Comparison of ENCODE assay signal across 1 mouse cellular context in the genomic region with DNA sequence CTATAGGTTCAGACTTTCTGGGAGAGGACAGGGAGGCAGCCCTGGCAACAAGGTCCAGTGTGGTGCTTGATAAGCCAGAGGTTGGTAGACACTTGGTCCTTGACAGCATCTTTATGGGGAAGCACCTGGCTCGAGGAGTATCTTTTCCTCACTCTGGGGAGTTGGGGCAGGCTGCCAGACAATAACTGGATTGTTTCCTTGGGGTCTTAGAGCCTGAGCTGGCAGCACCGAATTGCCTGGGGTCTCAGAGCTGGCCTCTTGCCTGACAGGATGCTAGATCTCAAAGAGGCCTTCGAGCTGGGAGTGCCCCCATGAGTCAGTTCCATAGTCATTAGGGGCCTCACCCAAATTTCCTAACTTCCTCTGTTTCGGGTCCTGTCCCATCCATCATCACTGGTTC.
A peak's percentile ranks its signal among the peaks of the same experiment; 100 is the strongest.
TF ChIP-seq lines count a peak whose summit lies in the region.

No protein-coding gene starts in this region.

TF ChIP-seq in MEL, 35 proteins besides CTCF, POLR2A, EP300 and RAD21 (continued from another document):
- TF ChIP-seq GATA1 (IDR thresholded peaks at IDR 0.05; ENCODE audit: low read depth, low read length) (0 out of 2 replicates have a peak, but pooled peaks have one; percentile 29), CHD1 (IDR thresholded peaks at IDR 0.05; ENCODE audit: low read depth, low read length) (no peak), RCOR1 (IDR thresholded peaks at IDR 0.05; ENCODE audit: low read depth, low read length) (peak; percentile 29; the same call in 1 of the 2 replicates), SIN3A (IDR thresholded peaks at IDR 0.05; ENCODE audit: low read length) (peak; percentile 32; the same call in 1 of the 2 replicates)
